Mouse (Mus musculus): Measurements from ENCODE around the gene Gsdma2.

DNA sequence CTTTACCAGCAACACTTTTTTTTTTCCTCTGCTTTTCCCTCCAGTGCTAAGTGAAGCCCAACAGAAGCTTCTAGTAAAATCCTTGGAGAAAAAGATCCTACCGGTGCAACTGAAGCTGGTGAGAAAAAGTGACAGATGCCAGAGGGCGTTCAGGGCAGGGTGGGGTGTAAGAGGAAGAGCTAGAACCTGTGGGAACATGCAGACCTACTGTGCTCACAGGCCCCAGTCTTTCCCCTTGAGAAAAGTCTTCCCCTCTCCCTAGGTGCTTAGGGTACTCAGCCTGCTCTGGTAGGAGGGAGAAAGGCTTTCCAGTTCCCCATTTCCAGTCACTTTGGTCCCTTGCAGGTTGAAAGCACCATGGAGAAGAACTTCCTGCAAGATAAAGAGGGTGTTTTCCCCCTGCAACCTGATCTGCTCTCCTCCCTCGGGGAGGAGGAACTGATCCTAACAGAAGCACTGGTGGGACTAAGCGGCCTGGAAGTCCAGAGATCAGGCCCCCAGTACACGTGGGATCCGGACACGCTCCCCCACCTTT lies 29.3 kb downstream of the Gsdma2 start:
- TF ChIP-seq GATA1 (IDR thresholded peaks at IDR 0.05; ENCODE audit: borderline replicate concordance, low read length) (no peak), FLI1 (IDR thresholded peaks at IDR 0.05; ENCODE audit: low read length) (no peak)

Measured in megakaryocyte, embryonic 14.5 days (primary cell).